Mouse (Mus musculus) induced T-regulatory cell, adult 2 months (primary cell): Measurements from ENCODE around the gene Dhx58.

Experiments
- DNase-seq: peaks from one replicate; pipeline ENCODE4 v3.0.0-alpha.2; 2012; ENCODE audit warnings: low read depth

Dhx58 gene

DNA sequence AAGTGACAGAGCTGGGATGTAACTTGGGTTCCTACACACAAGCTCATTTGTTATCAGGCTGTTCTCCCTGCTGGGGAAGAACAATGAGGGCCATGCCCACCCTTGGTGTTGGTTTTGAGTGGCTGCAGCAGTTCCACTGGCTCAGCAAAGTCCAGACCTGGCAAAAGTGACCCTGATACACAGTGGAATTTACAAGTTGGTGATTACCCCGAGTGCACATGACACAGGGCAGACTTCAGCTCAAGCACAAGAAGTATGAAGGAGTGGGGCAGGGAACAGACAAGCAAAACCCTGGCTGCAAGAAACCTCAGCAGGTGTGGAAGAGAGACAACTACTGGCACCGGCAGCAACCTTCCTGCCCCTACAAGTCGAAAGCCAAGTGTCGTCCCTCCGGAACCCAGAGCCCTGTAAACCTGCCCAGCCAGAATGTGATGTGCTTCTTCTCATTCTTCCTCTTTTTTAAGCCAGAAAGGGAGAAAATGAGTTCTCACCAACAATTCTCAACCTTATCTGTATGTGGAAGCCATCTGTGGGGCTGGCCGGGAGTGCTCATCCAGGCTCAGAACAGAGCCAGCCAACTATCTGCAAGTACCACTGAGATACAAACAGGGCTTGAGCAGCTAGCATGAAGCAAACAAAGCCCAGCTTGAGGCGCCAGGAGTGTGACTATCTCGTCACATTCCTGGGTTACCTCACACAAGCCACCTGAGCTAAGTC is 17.9 kb upstream of the Dhx58 start:
- no peak for DNase-seq

DNA sequence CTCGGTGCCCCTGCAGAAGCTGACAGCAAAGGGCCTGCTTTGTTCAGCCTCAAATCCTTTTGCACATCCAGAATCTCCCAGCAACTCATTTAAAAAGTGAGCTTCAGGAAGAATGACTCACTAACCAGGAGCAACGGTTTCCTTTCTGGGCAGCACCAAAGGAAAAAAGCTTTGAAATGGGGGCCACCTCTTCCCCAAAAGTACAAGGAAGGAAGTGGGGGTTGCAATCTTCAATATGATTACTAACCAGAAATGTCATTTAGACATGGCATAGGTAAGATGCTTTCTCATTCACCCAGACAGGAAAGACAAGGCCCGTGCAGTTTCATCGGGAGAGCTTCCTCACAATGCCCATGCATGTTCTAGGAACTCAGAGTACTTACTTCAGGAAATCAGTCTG is 17.2 kb upstream of the Dhx58 start:
- DNase-seq: no peak

GRCm38 (mm10) chr11:100720345-100720744 is 16.3 kb upstream of the Dhx58 start:
- no peak for DNase-seq

DNA sequence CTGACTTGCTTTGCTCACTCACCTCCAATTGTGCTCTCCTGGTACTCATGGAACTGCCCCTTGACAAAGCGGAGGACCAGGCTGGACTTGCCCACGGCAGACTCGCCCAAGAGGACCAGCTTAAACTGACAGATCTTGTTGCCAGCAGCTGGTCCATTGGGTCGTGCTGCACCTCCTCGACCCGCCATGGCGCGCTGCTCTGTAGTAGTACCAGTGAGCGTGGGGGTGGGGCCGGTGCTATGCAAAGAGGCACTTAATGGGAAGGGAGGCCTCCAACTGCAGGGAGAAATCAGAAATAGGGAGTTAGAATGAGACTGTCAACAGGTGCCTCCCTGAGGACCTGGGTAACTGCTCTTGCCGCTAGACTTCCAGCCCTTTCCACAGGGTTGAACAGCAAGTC is 15.8 kb upstream of the Dhx58 start:
- no peak for DNase-seq

- no peak for DNase-seq
Observed at GRCm38 (mm10) chr11:100719312-100719711, 15.2 kb upstream of the Dhx58 start.

- DNase-seq: no peak
Observed at GRCm38 (mm10) chr11:100718866-100719265, 14.8 kb upstream of the Dhx58 start.

GRCm38 (mm10) chr11:100718462-100718861 is 14.4 kb upstream of the Dhx58 start:
- no peak for DNase-seq

- no peak for DNase-seq
Observed at GRCm38 (mm10) chr11:100716649-100717048, 12.6 kb upstream of the Dhx58 start.

DNA sequence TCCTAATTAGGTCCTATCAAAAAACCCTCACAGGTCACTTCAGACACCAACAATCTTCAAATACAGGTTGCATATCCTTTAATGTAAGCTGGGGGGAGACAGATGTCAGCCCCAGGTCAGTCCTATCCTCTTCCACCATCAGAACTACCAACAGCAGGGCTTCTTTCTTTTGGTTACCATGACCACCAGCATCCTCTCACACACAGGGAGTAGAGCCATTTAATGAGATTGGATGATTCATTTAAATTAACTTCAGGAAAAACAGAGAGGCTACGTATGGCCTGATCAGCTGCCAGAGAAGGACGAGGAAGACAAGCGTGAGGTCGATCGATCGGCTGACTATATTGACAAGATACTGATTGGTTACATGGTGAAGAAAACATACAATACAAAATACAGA is 10.9 kb upstream of the Dhx58 start:
- DNase-seq: no peak

GRCm38 (mm10) chr11:100714534-100714915 is 10.5 kb upstream of the Dhx58 start:
- DNase-seq: peak; percentile 87

GRCm38 (mm10) chr11:100713735-100714533 is 9.9 kb upstream of the Dhx58 start, which contains the start of gene Hspb9:
Hspb9 (plus strand) TSS chr11:100713850.
- peak; percentile 88 for DNase-seq

DNA sequence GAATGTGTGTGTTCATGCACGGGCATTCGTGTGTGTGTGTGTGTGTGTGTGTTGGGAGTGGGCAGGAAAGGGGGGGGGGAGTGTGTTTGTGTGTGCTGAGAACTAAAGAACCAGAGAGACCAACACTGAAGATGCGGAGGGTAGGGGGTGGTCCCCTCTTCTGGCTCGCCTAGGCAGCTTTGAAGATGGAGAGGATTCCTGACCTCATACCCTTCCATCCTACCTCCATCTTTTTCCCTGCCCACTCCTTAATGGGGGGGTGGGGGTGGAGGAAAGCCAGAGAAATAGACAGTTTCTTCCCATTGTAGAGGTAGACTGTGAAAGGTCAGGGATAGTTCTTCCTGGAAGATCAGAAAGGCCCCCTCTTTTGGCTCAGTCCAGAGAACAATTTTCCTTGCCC is 9.1 kb upstream of the Dhx58 start:
- DNase-seq: no peak

DNA sequence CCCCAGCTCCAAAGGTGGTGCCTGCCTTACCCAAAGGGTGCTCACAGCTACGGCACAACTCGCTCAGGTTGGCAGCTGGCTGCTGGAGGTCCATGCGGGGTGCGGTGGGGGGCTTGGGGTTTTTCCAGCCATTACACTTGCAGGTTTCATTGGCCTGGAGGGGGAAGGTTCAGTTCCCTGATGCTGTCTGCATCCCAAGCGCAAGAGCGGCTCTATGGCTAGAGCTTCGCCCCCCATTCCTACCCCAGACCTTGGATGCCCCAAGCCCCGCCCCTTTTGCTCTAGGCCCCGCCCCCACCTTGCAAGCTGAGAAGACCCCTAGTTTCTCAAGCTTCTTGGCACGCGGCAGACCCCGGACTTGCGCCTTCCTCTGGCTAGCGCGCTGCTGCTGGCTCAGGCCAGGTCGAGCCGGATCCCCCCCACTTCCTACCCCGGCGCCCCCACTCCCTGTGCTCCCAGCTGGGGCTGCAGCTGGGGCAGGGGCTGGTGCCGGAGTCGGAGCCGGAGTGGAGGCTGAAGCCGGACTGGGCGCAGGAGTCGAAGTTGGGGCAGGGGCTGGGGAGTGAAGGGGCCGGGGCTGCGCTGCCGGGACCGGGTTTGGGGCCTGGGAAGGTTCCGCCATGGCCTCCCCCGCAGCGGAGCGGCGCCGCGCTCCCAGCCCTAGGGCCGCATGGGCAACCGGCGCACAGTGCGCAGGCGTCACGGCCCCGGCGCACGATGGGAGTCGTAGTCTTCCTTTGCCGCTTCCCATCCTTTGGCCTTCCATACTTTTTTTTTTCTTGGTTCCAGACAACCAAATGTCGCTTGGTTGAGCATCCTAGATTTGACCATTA is 7.9 kb upstream of the Dhx58 start, which contains the start of gene Kat2a:
Kat2a (minus strand) TSS at position 683 of the 833 bp plus-strand sequence.
- peak; percentile 78 for DNase-seq

DNA sequence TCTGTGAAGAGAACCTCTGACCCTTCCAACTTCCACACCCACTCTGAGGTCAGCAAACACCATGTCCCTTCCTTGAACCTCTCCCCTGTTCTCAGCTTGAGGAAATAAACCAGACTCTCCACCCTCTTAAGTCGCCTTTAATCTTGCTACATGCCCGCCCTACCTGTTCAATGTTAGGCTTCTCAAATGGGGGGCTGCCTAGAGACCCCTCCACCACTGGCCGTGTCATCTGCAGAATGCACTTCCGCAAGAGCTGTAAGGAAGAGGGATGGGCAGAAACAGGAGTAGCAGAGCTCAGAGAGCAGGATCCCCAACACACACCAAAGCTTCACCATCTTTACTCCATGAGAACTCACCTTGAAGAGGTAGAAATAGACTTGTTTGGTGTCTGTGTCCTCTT is 6.9 kb upstream of the Dhx58 start:
- no peak for DNase-seq

DNA sequence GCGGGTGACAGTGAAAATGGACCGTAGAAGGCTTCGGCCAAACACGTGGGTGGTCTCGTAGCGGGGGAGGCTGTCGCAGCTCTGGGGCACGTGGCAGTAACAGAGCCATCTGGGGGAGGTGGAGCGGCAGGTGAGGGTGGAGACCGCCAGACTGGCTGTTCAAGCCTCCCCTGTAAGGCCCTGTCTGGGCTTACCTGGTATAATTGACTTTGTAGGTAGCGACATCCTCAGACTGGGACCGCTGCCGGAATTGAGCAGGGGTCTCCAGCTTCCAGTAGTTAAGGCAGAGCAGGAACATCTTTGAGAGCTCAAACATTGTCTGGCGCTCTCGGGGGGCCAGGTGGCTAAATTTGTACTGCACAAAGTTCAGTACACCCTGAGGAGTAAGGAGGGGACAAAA is 6.5 kb upstream of the Dhx58 start:
- DNase-seq: no peak

DNA sequence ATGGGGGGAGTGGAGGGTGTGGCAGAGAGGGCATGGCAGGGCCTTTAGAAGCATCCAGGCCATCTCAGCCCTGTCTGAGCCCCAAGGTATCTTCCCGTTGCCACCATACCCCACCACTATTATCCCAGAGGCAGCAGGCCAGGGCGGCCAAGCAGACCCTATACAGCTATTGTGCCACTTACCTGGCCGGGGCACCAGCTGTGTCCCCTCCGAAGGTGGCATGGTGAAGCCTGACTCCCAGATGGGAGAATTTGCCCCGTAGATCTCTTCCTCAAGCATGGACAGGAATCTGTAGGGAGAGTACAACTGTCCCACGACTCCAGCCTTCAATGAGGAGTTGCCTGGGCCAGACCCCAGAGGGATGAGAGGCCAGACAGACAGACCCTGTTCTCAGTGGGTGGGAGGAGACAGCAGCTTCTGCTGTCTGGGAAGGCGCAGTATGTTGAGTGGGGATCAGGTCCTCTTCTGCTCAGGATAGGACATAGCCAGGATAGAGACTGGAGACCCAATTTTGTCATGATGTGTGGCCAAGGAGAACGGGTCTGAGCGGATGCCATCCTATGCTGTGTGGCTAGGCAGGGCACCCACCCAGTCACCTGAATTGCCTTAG is 5.2 kb upstream of the Dhx58 start:
- DNase-seq: no peak

DNA sequence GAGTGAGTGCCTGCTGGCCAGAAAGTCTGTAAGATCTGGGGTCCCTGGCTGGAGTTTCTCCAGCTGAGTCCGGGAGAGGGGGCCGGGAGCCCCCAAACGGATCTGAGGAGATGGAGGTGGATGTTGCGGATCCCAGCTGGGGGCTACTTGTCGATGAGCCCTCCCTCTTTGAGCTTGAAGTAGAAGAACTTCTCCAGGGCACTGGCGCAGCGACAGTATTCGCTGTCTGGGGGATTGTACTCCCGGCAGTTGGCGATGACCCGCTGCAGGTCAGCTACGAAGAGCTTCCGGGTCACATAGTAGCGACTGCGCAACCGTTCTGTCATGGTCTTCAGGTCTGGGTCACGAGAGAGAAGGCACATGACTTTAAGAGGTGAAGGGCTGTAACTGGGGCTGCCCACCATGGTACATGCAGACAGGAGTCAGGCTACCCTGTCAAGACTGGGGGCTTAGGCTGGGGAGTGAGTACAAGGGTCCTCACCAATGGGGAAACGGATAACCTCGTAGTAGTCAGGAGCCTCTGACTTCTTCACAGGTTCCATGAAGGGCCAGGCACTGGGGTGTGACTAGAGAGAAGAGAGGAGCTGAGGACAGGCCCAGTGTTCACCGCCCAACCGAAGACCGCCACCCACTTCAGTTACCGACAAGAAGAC is 1.1 kb upstream of the Dhx58 start:
- DNase-seq: no peak

- peak; percentile 59 for DNase-seq
Observed at GRCm38 (mm10) chr11:100703366-100703765, 705 bp downstream of the Dhx58 start.

DNA sequence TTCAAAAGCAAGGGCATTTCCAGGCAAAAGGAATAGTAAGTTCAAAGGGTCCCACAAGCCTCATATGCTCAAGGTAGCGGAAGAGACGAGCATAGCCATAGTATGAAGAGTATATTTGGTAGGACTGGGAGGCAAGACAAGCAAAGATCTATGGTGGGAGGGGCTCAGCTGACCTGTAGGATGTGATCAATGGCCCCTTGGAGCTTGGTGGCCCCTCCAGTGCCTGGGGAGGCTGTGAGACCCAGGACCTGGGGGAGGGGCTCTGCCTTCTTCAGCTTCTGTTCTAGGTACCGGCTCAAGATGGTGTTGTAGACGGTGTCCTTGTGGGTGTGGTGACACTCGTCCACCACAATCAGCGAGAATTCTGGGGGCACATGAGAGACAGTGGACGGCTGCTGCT is 1.2 kb downstream of the Dhx58 start:
- no peak for DNase-seq

DNA sequence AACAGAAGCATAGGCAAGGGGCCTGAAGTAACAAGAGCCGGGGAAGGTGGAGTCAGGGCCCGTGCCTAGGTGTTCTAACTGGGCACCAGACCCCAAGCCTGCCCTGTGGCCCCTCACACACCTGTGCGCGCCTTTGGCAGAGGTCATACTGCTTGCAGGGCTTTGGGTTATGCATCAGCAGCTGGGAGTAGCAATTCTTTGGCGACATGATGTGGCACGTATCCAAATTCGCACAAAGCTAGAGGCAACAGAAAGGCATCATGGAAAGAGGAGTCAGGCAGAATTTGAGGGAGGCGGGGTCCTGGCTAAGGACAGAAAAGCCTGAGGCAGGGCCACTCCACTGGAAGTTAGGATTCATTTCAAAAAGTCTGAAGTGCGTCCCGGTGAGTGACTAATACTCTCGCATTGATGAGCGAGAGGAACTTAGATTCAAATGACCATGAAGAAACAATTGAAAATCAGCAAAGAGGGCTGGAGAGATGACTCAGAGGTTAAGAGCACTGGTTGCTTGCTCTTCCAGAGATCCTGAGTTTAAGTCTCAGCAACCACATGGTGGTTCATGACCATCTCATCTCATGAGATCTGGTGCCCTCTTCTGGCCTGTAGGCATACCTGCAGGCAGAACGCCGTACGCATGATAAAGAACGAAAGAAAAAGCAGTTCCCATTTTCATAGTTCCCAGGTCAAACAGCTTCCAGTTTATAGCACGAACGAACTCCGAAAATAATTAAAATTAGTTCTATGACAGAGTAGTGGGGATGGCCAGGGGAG is 1.8 kb downstream of the Dhx58 start:
- DNase-seq: peak; percentile 92

DNA sequence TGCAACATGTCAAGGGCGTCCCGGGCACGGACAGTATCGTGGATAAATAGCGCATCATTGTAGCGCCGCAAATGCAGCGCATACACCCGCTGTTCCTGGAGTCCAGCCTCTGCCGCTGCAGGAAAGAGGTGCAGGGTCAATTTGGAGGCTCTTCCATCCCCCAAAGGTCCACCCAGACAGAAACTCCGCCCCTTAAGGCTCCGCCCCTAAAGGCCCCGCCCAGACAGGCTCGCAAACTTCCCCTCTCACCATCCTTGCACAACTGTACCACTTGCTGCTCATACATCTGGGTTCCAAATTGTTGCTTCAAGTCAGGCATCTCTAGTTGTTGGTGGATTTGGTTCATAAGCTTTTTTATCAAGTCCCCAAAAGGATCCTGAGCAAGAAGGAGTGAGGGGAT is 2.8 kb downstream of the Dhx58 start:
- peak; percentile 55 for DNase-seq
